Mouse (Mus musculus) stomach, postnatal 0 days (tissue): ENCODE measurements around the gene Nemp1.

Experiments used
- CTCF ChIP-seq: IDR thresholded peaks from 2 replicates; pipeline ENCODE4 v1.5.1; 2016; ENCODE audit warnings: antibody characterized with exemption, low read depth, mild to moderate bottlenecking, moderate library complexity
- EP300 ChIP-seq: optimal IDR thresholded peaks from 2 replicates; pipeline ENCODE3; 2016; ENCODE audit warnings: antibody characterized with exemption

DNA sequence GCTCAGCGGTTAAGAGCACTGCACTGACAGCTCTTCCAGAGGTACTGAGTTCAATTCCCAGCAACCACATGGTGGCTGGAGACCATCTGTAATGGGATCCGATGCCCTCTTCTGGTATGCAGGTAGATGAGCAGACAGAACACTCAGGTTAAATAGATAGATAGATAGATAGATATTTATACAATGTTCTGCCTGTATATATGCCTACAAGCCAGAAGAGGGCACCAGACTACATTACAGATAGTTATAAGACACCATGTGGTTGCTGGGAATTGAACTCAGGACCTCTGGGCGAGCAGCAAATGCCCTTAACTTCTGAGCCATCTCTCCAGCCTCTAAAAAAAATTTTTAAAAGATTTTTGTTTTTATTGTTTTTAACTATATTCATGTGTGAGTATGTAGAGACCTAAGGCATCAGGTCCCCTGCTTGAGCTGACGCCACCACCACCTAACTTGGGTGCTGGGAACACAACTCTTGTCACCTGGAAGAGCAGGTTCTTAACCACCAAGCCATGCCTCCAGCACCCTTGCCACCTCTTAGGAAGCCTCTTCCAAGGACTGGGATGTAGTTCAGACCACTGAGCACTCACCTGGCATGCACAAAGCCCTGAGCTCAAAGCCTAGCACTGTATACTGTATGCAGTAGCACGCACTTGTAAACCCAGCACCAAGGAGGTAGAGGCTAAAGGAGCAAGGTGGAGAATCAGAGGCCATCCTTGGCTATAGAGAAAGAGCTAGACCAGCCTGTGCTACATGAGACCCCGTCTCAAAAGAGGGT lies 43.1 kb upstream of the Nemp1 start:
- TF ChIP-seq CTCF, result peak; percentile 46
- TF ChIP-seq EP300, result no peak
